Mouse (Mus musculus): ENCODE measurements around the gene Disp1.

The Disp1 gene

DNA sequence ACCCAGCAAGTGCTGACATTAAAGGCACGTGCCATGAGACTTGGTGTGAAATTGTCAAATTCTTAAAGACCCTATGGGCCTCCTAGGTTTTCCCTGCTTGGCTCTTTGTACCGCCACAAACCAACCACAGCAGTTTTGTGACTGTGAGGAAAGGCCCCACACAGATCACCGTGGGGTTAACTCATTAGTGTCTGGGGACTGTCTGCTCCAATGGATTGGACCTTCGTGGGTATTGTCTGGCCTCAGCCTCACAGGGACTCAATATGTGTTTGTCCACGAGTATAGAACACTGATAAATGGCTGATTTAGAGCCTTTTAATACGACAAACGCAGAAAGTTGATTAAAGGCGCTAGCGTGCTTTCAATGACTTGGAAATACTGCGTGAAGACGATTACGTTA, 175.2 kb downstream of the Disp1 start:
- in situ Hi-C loops (cut with MboI; ENCODE audit: low sequenced_read_pairs), result no loop called here

DNA sequence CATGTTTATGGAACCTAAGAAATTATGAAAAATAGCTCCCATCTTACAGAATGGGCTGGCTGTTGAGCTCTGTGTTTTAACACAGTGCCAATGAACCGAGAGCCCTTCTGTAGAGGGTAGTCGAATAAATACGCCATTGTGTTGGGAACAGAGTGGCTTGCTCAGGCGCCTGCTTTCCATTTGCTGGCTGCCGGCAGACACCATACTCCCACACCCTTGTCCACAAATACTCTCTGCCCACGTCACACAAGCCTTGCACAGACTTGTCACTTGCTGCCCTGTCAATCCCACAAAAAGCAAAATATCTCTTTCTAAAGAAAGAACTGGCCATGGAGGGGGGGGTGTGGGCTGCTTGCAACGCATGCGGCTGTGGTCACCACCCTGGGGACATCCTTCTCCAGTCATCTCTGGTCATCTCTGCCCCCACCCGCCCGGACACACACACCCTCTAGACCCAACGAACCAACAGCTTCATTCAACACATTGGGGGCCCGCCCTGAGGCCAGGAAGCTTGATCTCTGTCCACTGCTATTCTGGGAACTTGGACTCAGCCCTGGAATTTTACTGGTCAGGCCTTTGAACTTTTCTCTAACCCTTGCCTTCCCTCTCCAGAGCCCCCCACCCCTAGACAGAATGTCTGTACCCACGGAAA, 178.0 kb downstream of the Disp1 start:
- in situ Hi-C loops (cut with MboI; ENCODE audit: low sequenced_read_pairs), result no loop called here

DNA sequence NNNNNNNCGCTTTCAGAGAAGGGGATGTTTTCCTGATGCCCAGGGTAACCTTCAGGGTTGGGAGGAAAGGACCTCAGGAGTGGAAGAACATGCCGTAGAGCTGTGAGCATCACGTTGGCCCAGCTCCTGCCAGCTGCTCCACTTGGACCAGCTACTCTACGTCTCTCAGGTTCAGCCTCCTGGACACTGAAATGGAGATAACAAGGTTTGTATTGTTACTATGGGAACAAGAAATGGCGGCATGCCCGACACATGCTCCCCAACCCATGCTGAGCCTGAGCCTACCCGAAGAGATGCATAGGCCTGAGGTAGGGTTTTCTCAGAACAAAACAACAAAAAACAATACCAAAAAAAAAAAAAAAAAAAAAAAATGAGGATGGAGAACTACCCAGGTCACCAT, 179.6 kb downstream of the Disp1 start:
- in situ Hi-C loops (cut with MboI; ENCODE audit: low sequenced_read_pairs), result no loop called here

- in situ Hi-C loops (cut with MboI; ENCODE audit: low sequenced_read_pairs), result no loop called here
Measured at GRCm38 (mm10) chr1:183040847-183041382, 180.4 kb downstream of the Disp1 start.

GRCm38 (mm10) chr1:183039881-183040708, 181.2 kb downstream of the Disp1 start:
- in situ Hi-C loops (cut with MboI; ENCODE audit: low sequenced_read_pairs), result no loop called here

DNA sequence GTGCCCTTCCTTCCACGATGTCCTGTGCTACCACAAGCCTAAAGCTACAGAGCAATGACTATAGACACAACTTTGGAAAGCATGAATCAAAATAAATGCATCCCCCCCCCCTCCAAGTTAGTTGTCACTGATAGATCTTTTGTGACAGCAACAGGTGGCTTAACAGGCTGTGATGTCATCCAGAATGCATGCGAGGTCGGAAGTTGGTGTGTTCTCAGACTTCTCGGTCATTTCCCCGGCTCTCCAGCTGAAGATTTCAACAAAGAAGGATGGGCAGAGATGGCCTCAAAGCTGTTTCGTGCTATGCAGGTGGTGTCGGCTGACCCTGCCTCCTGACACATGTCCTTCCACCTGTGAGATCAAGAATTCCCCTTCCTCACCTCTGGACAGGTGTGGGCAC, 181.9 kb downstream of the Disp1 start:
- in situ Hi-C loops (cut with MboI; ENCODE audit: low sequenced_read_pairs), result no loop called here

All from CH12F3 (cell line).